Mouse (Mus musculus): ENCODE data around the gene Dnajb4.
"Not testable (repeated sequence)": the region's sequence is repeated elsewhere in the genome, so short reads cannot be mapped to it uniquely, and the experiment has no call there.

GRCm38 (mm10) chr3:152139308-152139707, 70.8 kb downstream of the Dnajb4 start:
- TF ChIP-seq GATA1 (IDR thresholded peaks at IDR 0.05; ENCODE audit: borderline replicate concordance, low read length); FLI1 (IDR thresholded peaks at IDR 0.05; ENCODE audit: low read length): not testable (repeated sequence)

Measured in megakaryocyte, embryonic 14.5 days (primary cell).